31 mouse cellular contexts compared by ENCODE assay signal in genomic region chr12:82264083-82264851, GRCm38 (mm10).
DNase-seq lines count a peak whose midpoint lies in the region; ATAC-seq lines count a peak whose summit lies in the region.
"Had no signal": no experiment of that assay in that cellular context is flagged by ENCODE, and none has a peak within 500 bp of the region (broad histone marks: within the 10 kb centered on the region; RNA-seq: fewer than 3 reads in every experiment).

No protein-coding gene starts in this region.

- ATAC-seq in liver, embryonic 12.5 days: peak; percentile 49; the same call in 1 of the 2 replicates
- peak; percentile 61 for ATAC-seq in megakaryocyte progenitor cell, adult 5-6 weeks (replicated peaks; ENCODE audit: poor library complexity)
- ATAC-seq: forebrain, embryonic 13.5 days had no signal

- DNase-seq in liver: no peak
- DNase-seq in thymus, postnatal 10 days (ENCODE audit: low spot score in 2 of 2): peak; percentile 56 to 58
- DNase-seq in gastrocnemius, postnatal 10 days: no peak
- DNase-seq in limb, embryonic 10.5 days (ENCODE audit: low spot score): no peak
- no peak for DNase-seq in testis, postnatal 14 days (ENCODE audit: low spot score)
- DNase-seq: adrenal gland, postnatal 25 days; cerebellum, adult 11-12 months; cerebellum, postnatal 14 days; embryo, embryonic 11 days; gastrocnemius, postnatal 14 days; heart, adult 18-20 months; heart, postnatal 36 days; kidney, adult 11 months; kidney, postnatal 36 days; layer of hippocampus, adult 9-11 months; left cerebral cortex, postnatal 4 days; lung, embryonic 14.5 days; midbrain, embryonic 14.5 days; retina, postnatal 1 day; right cerebral cortex, postnatal 25 days; spleen, adult 18-20 months had no signal

- H3K4me3 ChIP-seq in liver, embryonic 12.5 days: no peak overlapping the region
- no peak overlapping the region for H3K4me3 ChIP-seq in limb, embryonic 10.5 days
- H3K4me3 ChIP-seq: embryonic facial prominence, embryonic 13.5 days; erythroblast, embryonic 14.5 days; forebrain, embryonic 13.5 days; heart, embryonic 12.5 days; hindbrain, embryonic 13.5 days; kidney, embryonic 15.5 days; megakaryocyte, embryonic 14.5 days; neural tube, embryonic 12.5 days had no signal

- no peak overlapping the region for H3K4me2 ChIP-seq in liver, embryonic 12.5 days
- H3K4me2 ChIP-seq: embryonic facial prominence, embryonic 13.5 days; forebrain, embryonic 13.5 days; heart, embryonic 12.5 days; hindbrain, embryonic 13.5 days; kidney, embryonic 15.5 days; lung, embryonic 14.5 days; neural tube, embryonic 12.5 days had no signal

- H3K4me1 ChIP-seq in liver, embryonic 12.5 days: peaks cover 10% of the 10 kb centered on the region
- H3K4me1 ChIP-seq in limb, embryonic 10.5 days: peaks cover 23% of the 10 kb centered on the region; the same call in 1 of the 2 replicates
- H3K4me1 ChIP-seq: neural tube, embryonic 12.5 days had no signal

- H3K27ac ChIP-seq in liver, embryonic 12.5 days: no peak overlapping the region
- H3K27ac ChIP-seq in limb, embryonic 10.5 days: no peak overlapping the region
- H3K27ac ChIP-seq: embryonic facial prominence, embryonic 13.5 days; forebrain, embryonic 13.5 days; hindbrain, embryonic 13.5 days; kidney, embryonic 15.5 days; neural tube, embryonic 12.5 days had no signal

- H3K9me3 ChIP-seq in liver, embryonic 12.5 days (replicated peaks): no peaks in the 10 kb centered on the region
- H3K9me3 ChIP-seq in limb, embryonic 10.5 days (replicated peaks): no peaks in the 10 kb centered on the region
- H3K9me3 ChIP-seq: embryonic facial prominence, embryonic 13.5 days; forebrain, embryonic 13.5 days; heart, embryonic 12.5 days; hindbrain, embryonic 13.5 days; kidney, embryonic 15.5 days; megakaryocyte, embryonic 14.5 days; neural tube, embryonic 12.5 days had no signal

- H3K27me3 ChIP-seq in liver, embryonic 12.5 days (replicated peaks): no peaks in the 10 kb centered on the region
- H3K27me3 ChIP-seq in limb, embryonic 10.5 days (ENCODE audit: low read depth, poor library complexity, severe bottlenecking): no peaks in the 10 kb centered on the region
- H3K27me3 ChIP-seq: embryonic facial prominence, embryonic 13.5 days; forebrain, embryonic 13.5 days; heart, embryonic 12.5 days; hindbrain, embryonic 13.5 days; kidney, embryonic 15.5 days; megakaryocyte, embryonic 14.5 days; neural tube, embryonic 12.5 days had no signal

- no peaks in the 10 kb centered on the region for H3K36me3 ChIP-seq in liver, embryonic 12.5 days
- H3K36me3 ChIP-seq in limb, embryonic 10.5 days: 0 out of 2 replicates have a peak, but pooled peaks cover 3% of the 10 kb centered on the region
- H3K36me3 ChIP-seq: embryonic facial prominence, embryonic 13.5 days; heart, embryonic 12.5 days; hindbrain, embryonic 13.5 days; kidney, embryonic 15.5 days; neural tube, embryonic 12.5 days had no signal

- no peak overlapping the region for H3K9ac ChIP-seq in liver, embryonic 12.5 days
- H3K9ac ChIP-seq: embryonic facial prominence, embryonic 13.5 days; forebrain, embryonic 13.5 days; heart, embryonic 12.5 days; hindbrain, embryonic 13.5 days; kidney, embryonic 15.5 days; lung, embryonic 14.5 days; neural tube, embryonic 12.5 days had no signal

- whole genome bisulfite sequencing in liver, embryonic 12.5 days (ENCODE audit: insufficient replicate concordance): 48% methylated on average over 5 of the region's 5 CpGs
- 90% methylated on average over 5 of the region's 5 CpGs for WGBS in limb, embryonic 10.5 days

Comparison
In these comparisons a context has a peak if more than half of its experiments do, and no peak if none do; other contexts are left out.
1. DNase-seq: peak in thymus, postnatal 10 days (2 of 2); none in liver (single experiment), gastrocnemius, postnatal 10 days (single experiment), limb, embryonic 10.5 days (single experiment) and testis, postnatal 14 days (single experiment).